Mouse (Mus musculus): ENCODE results near the gene Gemin5.

GRCm38 (mm10) chr11:58211682-58212067, 43.3 kb upstream of the Gemin5 start:
- TF ChIP-seq CTCF (IDR thresholded peaks at IDR 0.05; ENCODE audit: low read depth) (no peak), EP300 (IDR thresholded peaks at IDR 0.05; ENCODE audit: low read depth) (no peak)
